Mouse (Mus musculus) ES-Bruce4 (cell line): ENCODE data around the gene Senp1. TPM values are rescaled to one million over a fixed set of nuclear protein-coding genes. Genes with fewer than 3 reads are reported as not detected.

ENCODE experiments used
- H3K27ac ChIP-seq: 2 replicates; pipeline ENCODE4 v1.5.1; 2012; ENCODE audit warnings: low read length, inconsistent platforms; ENCODE audit not compliant: insufficient read depth
- H3K27me3 ChIP-seq: 2 replicates; pipeline ENCODE4 v1.6.1; 2012; ENCODE audit warnings: mild to moderate bottlenecking, low read length, inconsistent platforms; ENCODE audit not compliant: control insufficient read depth, poor library complexity, insufficient read depth, severe bottlenecking
- H3K36me3 ChIP-seq: 2 replicates; pipeline ENCODE4 v1.6.1; 2012; ENCODE audit warnings: inconsistent platforms, mild to moderate bottlenecking, low read length, moderate library complexity; ENCODE audit not compliant: control insufficient read depth, poor library complexity, insufficient read depth, severe bottlenecking
- H3K4me1 ChIP-seq: one replicate; pipeline ENCODE4 v1.8.1; 2011; ENCODE audit warnings: low read length; ENCODE audit not compliant: control insufficient read depth, insufficient read depth
- H3K4me3 ChIP-seq: 2 replicates; pipeline ENCODE4 v1.5.1; 2011; ENCODE audit warnings: low read depth, mild to moderate bottlenecking, low read length
- H3K9ac ChIP-seq: 2 replicates; pipeline ENCODE4 v1.6.1; 2012; ENCODE audit warnings: low read depth, mild to moderate bottlenecking, inconsistent platforms; ENCODE audit not compliant: poor library complexity, severe bottlenecking
- H3K9me3 ChIP-seq: replicated peaks from 2 replicates; pipeline ENCODE4 v1.6.1; 2012; ENCODE audit warnings: mild to moderate bottlenecking, low read length, inconsistent platforms; ENCODE audit not compliant: control insufficient read depth, poor library complexity, insufficient read depth, severe bottlenecking
- CTCF ChIP-seq: IDR thresholded peaks from one replicate; pipeline ENCODE4 v1.8.1; 2011; ENCODE audit warnings: low read depth, low read length
- EP300 ChIP-seq: IDR thresholded peaks from 2 replicates; pipeline ENCODE4 v1.6.1; 2011; ENCODE audit warnings: low read depth, low read length; ENCODE audit not compliant: insufficient read depth
- POLR2A ChIP-seq: IDR thresholded peaks from one replicate; pipeline ENCODE4 v1.8.1; 2011; ENCODE audit warnings: low read length; ENCODE audit not compliant: insufficient read depth
- polyA plus RNA-seq: library from polyadenylated mRNA; stranded (reverse); fragments of >200 nt; gene quantifications from 2 replicates; pipeline ENCODE4 v1.2.4, GENCODE M21; 2011; ENCODE audit warnings: low read depth; ENCODE audit not compliant: missing spikeins, insufficient read depth, insufficient read length

Gene Senp1
- polyA plus RNA-seq, 1 experiment, result 70.6 TPM

GRCm38 (mm10) chr15:97999546-97999945, 94.0 kb downstream of the Senp1 start:
- Histone ChIP-seq H3K27ac (no peak overlapping the region), H3K36me3 (no peaks in the 10 kb centered on the region), H3K9me3 (no peaks in the 10 kb centered on the region), H3K4me3 (no peak overlapping the region), H3K9ac (no peak overlapping the region), H3K27me3 (peaks cover 25% of the 10 kb centered on the region), H3K4me1 (peaks cover 3% of the 10 kb centered on the region)
- TF ChIP-seq CTCF (no peak), EP300 (no peak), POLR2A (no peak)

GRCm38 (mm10) chr15:97996716-97997256, 96.8 kb downstream of the Senp1 start:
- H3K27ac ChIP-seq, result no peak overlapping the region
- H3K36me3 ChIP-seq, result no peaks in the 10 kb centered on the region
- no peak overlapping the region for H3K4me3 ChIP-seq
- H3K9ac ChIP-seq, result no peak overlapping the region
- TF ChIP-seq CTCF, result no peak
- no peak for TF ChIP-seq EP300
- TF ChIP-seq POLR2A, result no peak
- H3K9me3 ChIP-seq, result no peaks in the 10 kb centered on the region
- peaks cover 4% of the 10 kb centered on the region for H3K4me1 ChIP-seq
- H3K27me3 ChIP-seq, result peaks cover 6% of the 10 kb centered on the region

- TF ChIP-seq CTCF, result no peak
- peak; percentile 50; the same call in 1 of the 2 replicates for TF ChIP-seq EP300
- H3K4me1 ChIP-seq, result peaks cover 13% of the 10 kb centered on the region
- H3K36me3 ChIP-seq, result no peaks in the 10 kb centered on the region
These were observed 100.7 kb downstream of the Senp1 start for GRCm38 (mm10) chr15:97992712-97993286.

GRCm38 (mm10) chr15:97992027-97992711, 101.4 kb downstream of the Senp1 start:
- H3K27me3 ChIP-seq, result no peaks in the 10 kb centered on the region
- peak overlapping the region; percentile 35 for H3K9ac ChIP-seq
- no peak for TF ChIP-seq POLR2A
- no peak for TF ChIP-seq EP300
- TF ChIP-seq CTCF, result no peak
- H3K27ac ChIP-seq, result no peak overlapping the region
- H3K9me3 ChIP-seq, result no peaks in the 10 kb centered on the region
- peak overlapping the region; percentile 4 for H3K4me3 ChIP-seq
- no peaks in the 10 kb centered on the region for H3K36me3 ChIP-seq
- H3K4me1 ChIP-seq, result peaks cover 13% of the 10 kb centered on the region

More at GRCm38 (mm10) chr15:97992712-97993286, 100.7 kb downstream of the Senp1 start:
- Histone ChIP-seq H3K4me3 (peak overlapping the region; percentile 47), H3K9ac (peak overlapping the region; percentile 35), H3K27me3 (no peaks in the 10 kb centered on the region), H3K9me3 (no peaks in the 10 kb centered on the region), H3K27ac (peak overlapping the region; percentile 3; the same call in 1 of the 2 replicates)

- no peaks in the 10 kb centered on the region for H3K9me3 ChIP-seq
- no peak overlapping the region for H3K27ac ChIP-seq
- H3K9ac ChIP-seq, result no peak overlapping the region
- TF ChIP-seq POLR2A, result no peak
- TF ChIP-seq CTCF, result no peak
- no peak for TF ChIP-seq EP300
- no peaks in the 10 kb centered on the region for H3K27me3 ChIP-seq
- H3K4me3 ChIP-seq, result no peak overlapping the region
- H3K4me1 ChIP-seq, result peaks cover 13% of the 10 kb centered on the region
- no peaks in the 10 kb centered on the region for H3K36me3 ChIP-seq
These were observed 102.2 kb downstream of the Senp1 start for GRCm38 (mm10) chr15:97991285-97991895.

- H3K9me3 ChIP-seq, result no peaks in the 10 kb centered on the region
- H3K4me1 ChIP-seq, result peaks cover 13% of the 10 kb centered on the region
- H3K27ac ChIP-seq, result peak overlapping the region; percentile 12; the same call in 1 of the 2 replicates
- no peak overlapping the region for H3K9ac ChIP-seq
- no peaks in the 10 kb centered on the region for H3K36me3 ChIP-seq
- no peak for TF ChIP-seq CTCF
- TF ChIP-seq POLR2A, result no peak
- no peak for TF ChIP-seq EP300
- no peak overlapping the region for H3K4me3 ChIP-seq
- H3K27me3 ChIP-seq, result no peaks in the 10 kb centered on the region
These were observed 102.8 kb downstream of the Senp1 start for GRCm38 (mm10) chr15:97990721-97991120.
